Mouse (Mus musculus) C2C12 (cell line): ENCODE data around the gene Ccdc90b.

Source experiments
- CEBPB ChIP-seq: IDR thresholded peaks from one replicate; pipeline ENCODE4 v1.6.1; 2011; ENCODE audit warnings: low read depth, mild to moderate bottlenecking, control low read depth, moderate library complexity
- CTCF ChIP-seq: IDR thresholded peaks from one replicate; pipeline ENCODE4 v1.5.1; 2011; ENCODE audit not compliant: control insufficient read depth, insufficient read depth, insufficient read length
- MAX ChIP-seq: IDR thresholded peaks from one replicate; pipeline ENCODE4 v1.6.1; 2011; ENCODE audit warnings: mild to moderate bottlenecking, control low read depth

DNA sequence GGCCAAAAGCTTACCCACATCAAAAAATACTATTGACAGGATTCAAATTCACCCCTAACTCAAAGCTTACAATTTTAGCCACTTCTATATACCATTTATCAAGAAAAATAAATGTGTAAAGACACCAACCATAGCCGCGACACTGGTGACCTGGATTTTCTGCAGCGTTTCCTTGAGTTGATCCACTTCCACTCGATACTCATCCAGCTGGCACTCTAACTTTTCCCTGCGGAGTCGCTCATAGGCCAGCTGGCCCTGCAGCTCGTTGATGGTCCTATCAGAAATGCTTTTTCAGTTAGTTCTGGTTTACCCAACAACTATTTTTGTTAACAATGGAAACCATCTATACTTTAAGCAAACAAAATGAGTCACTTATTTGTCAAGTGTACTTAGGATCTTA is 29.0 kb downstream of the Ccdc90b start:
- TF ChIP-seq CTCF (no peak), CEBPB (no peak), MAX (no peak)
